8 mouse cellular contexts compared by ENCODE assay signal in the genomic region with DNA sequence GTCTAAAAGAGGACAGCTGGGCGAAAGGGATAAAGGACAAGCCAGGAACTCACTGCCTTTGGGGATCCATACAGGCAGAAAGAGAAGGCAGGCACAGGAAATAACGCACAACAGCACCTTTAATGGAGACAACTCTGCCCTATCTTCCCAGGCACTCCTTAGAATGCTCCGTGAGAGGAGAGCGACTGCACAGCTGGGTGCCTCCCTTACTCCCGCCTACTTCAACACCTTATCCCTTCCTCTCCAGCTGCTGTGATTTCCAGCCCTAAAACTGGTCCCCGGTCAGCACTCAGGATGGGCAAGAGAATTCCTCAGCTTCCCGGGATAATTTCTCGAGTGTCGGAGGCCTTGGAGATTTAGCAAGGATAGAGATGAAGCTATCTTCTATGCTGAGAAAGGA. TPM values are rescaled to one million over a fixed set of nuclear protein-coding genes. Genes with fewer than 3 reads are reported as not detected.
DNase-seq lines count a peak whose midpoint lies in the region; ATAC-seq and TF ChIP-seq lines count a peak whose summit lies in the region.

No protein-coding gene starts in this region.

- no peak overlapping the region for H3K4me2 ChIP-seq in heart, postnatal 0 days (ENCODE audit: low read depth, low read length)
- peak overlapping the region; percentile 36; the same call in 1 of the 2 replicates for H3K4me2 ChIP-seq in neural tube, embryonic 13.5 days
- peak overlapping the region; percentile 44; the same call in 1 of the 2 replicates for H3K4me2 ChIP-seq in stomach, embryonic 16.5 days (ENCODE audit: low read depth, low read length)

- no peak for TF ChIP-seq CTCF in heart, postnatal 0 days (IDR thresholded peaks at IDR 0.05; ENCODE audit: low read depth)

- no peak for TF ChIP-seq EP300 in heart, postnatal 0 days (IDR thresholded peaks at IDR 0.05; ENCODE audit: low read depth)

- H3K27ac ChIP-seq in heart, postnatal 0 days (ENCODE audit: low read depth) = no peak overlapping the region
- H3K27ac ChIP-seq in neural tube, embryonic 13.5 days (replicated peaks) = no peak overlapping the region
- no peak overlapping the region for H3K27ac ChIP-seq in limb, embryonic 10.5 days
- no peak overlapping the region for H3K27ac ChIP-seq in stomach, embryonic 16.5 days (ENCODE audit: low read length)

- no peak overlapping the region for H3K9ac ChIP-seq in heart, postnatal 0 days (replicated peaks; ENCODE audit: low read depth, low read length)
- no peak overlapping the region for H3K9ac ChIP-seq in neural tube, embryonic 13.5 days
- H3K9ac ChIP-seq in stomach, embryonic 16.5 days (ENCODE audit: low read length) = no peak overlapping the region

- peaks cover 18% of the 10 kb centered on the region for H3K27me3 ChIP-seq in heart, postnatal 0 days (ENCODE audit: control insufficient read depth, insufficient read depth, low read length)
- H3K27me3 ChIP-seq in neural tube, embryonic 13.5 days = peaks cover 39% of the 10 kb centered on the region
- H3K27me3 ChIP-seq in limb, embryonic 10.5 days (ENCODE audit: low read depth, poor library complexity, severe bottlenecking) = peaks cover 62% of the 10 kb centered on the region
- H3K27me3 ChIP-seq in stomach, embryonic 16.5 days (ENCODE audit: control insufficient read depth, insufficient read depth, low read length) = peaks cover 5% of the 10 kb centered on the region; the same call in 1 of the 2 replicates

- DNase-seq in heart, postnatal 0 days (ENCODE audit: low spot score) = no peak
- DNase-seq in heart, postnatal 36 days = no peak
- DNase-seq in neural tube, embryonic 10.5 days (ENCODE audit: extremely low spot score, low spot score) = no peak
- no peak for DNase-seq in limb, embryonic 10.5 days (ENCODE audit: low spot score)
- no peak for DNase-seq in cerebellum, adult 8-10 months
- DNase-seq in left cerebral cortex, postnatal 4 days = no peak

- H3K4me3 ChIP-seq in heart, postnatal 0 days (ENCODE audit: low read depth, low read length) = peak overlapping the region; percentile 20
- H3K4me3 ChIP-seq in neural tube, embryonic 13.5 days = peak overlapping the region; percentile 9; the same call in 1 of the 2 replicates
- peak overlapping the region; percentile 41 for H3K4me3 ChIP-seq in limb, embryonic 10.5 days
- H3K4me3 ChIP-seq in stomach, embryonic 16.5 days (replicated peaks; ENCODE audit: low read length) = no peak overlapping the region

- 0 out of 2 replicates have a peak, but pooled peaks cover 5% of the 10 kb centered on the region for H3K36me3 ChIP-seq in heart, postnatal 0 days (replicated peaks; ENCODE audit: control insufficient read depth, insufficient read depth, low read length)
- no peaks in the 10 kb centered on the region for H3K36me3 ChIP-seq in neural tube, embryonic 13.5 days
- peaks cover 4% of the 10 kb centered on the region for H3K36me3 ChIP-seq in limb, embryonic 10.5 days
- H3K36me3 ChIP-seq in stomach, embryonic 16.5 days (ENCODE audit: control insufficient read depth, insufficient read depth, low read length) = no peaks in the 10 kb centered on the region

- 32% methylated on average over 9 of the region's 9 CpGs for WGBS in heart, postnatal 0 days
- WGBS in neural tube, embryonic 13.5 days = 16% methylated on average over 9 of the region's 9 CpGs
- WGBS in limb, embryonic 10.5 days = 9% methylated on average over 9 of the region's 9 CpGs
- 30% methylated on average over 9 of the region's 9 CpGs for WGBS in stomach, embryonic 16.5 days

- H3K9me3 ChIP-seq in heart, postnatal 0 days (replicated peaks; ENCODE audit: control insufficient read depth, low read length) = no peaks in the 10 kb centered on the region
- no peaks in the 10 kb centered on the region for H3K9me3 ChIP-seq in neural tube, embryonic 13.5 days
- H3K9me3 ChIP-seq in limb, embryonic 10.5 days (replicated peaks) = no peaks in the 10 kb centered on the region
- no peaks in the 10 kb centered on the region for H3K9me3 ChIP-seq in stomach, embryonic 16.5 days (replicated peaks; ENCODE audit: control insufficient read depth, low read length)

- intact Hi-C loops in heart, postnatal 36 days (cut with DNase I) = no loop called here
- intact Hi-C loops in left cerebral cortex, postnatal 4 days (cut with DNase I) = no loop called here

- no peak for ATAC-seq in heart, postnatal 0 days (ENCODE audit: insufficient read depth, low read depth)
- no peak for ATAC-seq in neural tube, embryonic 13.5 days (ENCODE audit: low read depth)
- ATAC-seq in stomach, embryonic 16.5 days (ENCODE audit: insufficient read depth, low FRiP score) = no peak

- 0 out of 2 replicates have a peak, but pooled peaks cover 4% of the 10 kb centered on the region for H3K4me1 ChIP-seq in heart, postnatal 0 days (ENCODE audit: control insufficient read depth, insufficient read depth)
- peaks cover 36% of the 10 kb centered on the region for H3K4me1 ChIP-seq in neural tube, embryonic 13.5 days (replicated peaks)
- H3K4me1 ChIP-seq in limb, embryonic 10.5 days = peaks cover 19% of the 10 kb centered on the region
- H3K4me1 ChIP-seq in stomach, embryonic 16.5 days (ENCODE audit: control insufficient read depth, insufficient read depth, low read length) = peaks cover 26% of the 10 kb centered on the region; the same call in 1 of the 2 replicates

RNA-seq across cellular contexts. Expression of a gene that starts 8.9 kb away (rescaled TPM):
- total RNA-seq in heart, postnatal 0 days (2014; rRNA removed; ENCODE audit: low replicate concordance) = 62.9 and 84.8 TPM in 2 replicates
- polyA plus RNA-seq in heart, postnatal 0 days (2015; fragmentation: Nextera tagmentation; extraction: Ambion mirVana) = 7.1 and 7.8 TPM in 2 replicates
- total RNA-seq in heart, postnatal 36 days (2021) = 10 to 100 TPM; 85.1 to 86.2 TPM
- polyA plus RNA-seq in neural tube, embryonic 13.5 days (2015; fragmentation: Nextera tagmentation; extraction: Ambion mirVana) = 12.6 and 12.7 TPM in 2 replicates
- 7.7 and 8.9 TPM in 2 replicates for polyA plus RNA-seq in limb, embryonic 10.5 days (2016; fragmentation: Nextera tagmentation; extraction: Ambion mirVana)
- polyA plus RNA-seq in stomach, embryonic 16.5 days (2015; fragmentation: Nextera tagmentation; extraction: Ambion mirVana) = 9.2 and 10.4 TPM in 2 replicates
- total RNA-seq in left cerebral cortex, postnatal 4 days (2021) = 100 to 1,000 TPM; 103 to 108 TPM

RNA-seq across cellular contexts. Expression of a gene that starts 11.1 kb away (rescaled TPM):
- total RNA-seq in heart, postnatal 0 days (2014; rRNA removed; ENCODE audit: low replicate concordance) = 48.3 and 88.8 TPM in 2 replicates
- polyA plus RNA-seq in heart, postnatal 0 days (2015; fragmentation: Nextera tagmentation; extraction: Ambion mirVana) = 35.9 and 39.7 TPM in 2 replicates
- 10 to 100 TPM in 1 of 2 experiments, 1 to 10 TPM in 1; 9.7 to 12.8 TPM for total RNA-seq in heart, postnatal 36 days (2021)
- polyA plus RNA-seq in neural tube, embryonic 13.5 days (2015; fragmentation: Nextera tagmentation; extraction: Ambion mirVana) = 88.3 and 99.0 TPM in 2 replicates
- polyA plus RNA-seq in limb, embryonic 10.5 days (2016; fragmentation: Nextera tagmentation; extraction: Ambion mirVana) = 87.5 and 97.4 TPM in 2 replicates
- polyA plus RNA-seq in stomach, embryonic 16.5 days (2015; fragmentation: Nextera tagmentation; extraction: Ambion mirVana) = 73.0 and 78.4 TPM in 2 replicates
- total RNA-seq in left cerebral cortex, postnatal 4 days (2021) = 10 to 100 TPM; 57.3 to 59.2 TPM

RNA-seq across cellular contexts. Expression of a gene that starts 15.8 kb away (rescaled TPM):
- 15.3 and 31.9 TPM in 2 replicates for total RNA-seq in heart, postnatal 0 days (2014; rRNA removed; ENCODE audit: low replicate concordance)
- polyA plus RNA-seq in heart, postnatal 0 days (2015; fragmentation: Nextera tagmentation; extraction: Ambion mirVana) = 12.1 and 15.0 TPM in 2 replicates
- 1 to 10 TPM; 6.1 to 7.0 TPM for total RNA-seq in heart, postnatal 36 days (2021)
- 32.5 and 40.3 TPM in 2 replicates for polyA plus RNA-seq in neural tube, embryonic 13.5 days (2015; fragmentation: Nextera tagmentation; extraction: Ambion mirVana)
- polyA plus RNA-seq in limb, embryonic 10.5 days (2016; fragmentation: Nextera tagmentation; extraction: Ambion mirVana) = 40.8 and 47.4 TPM in 2 replicates
- 72.3 and 72.8 TPM in 2 replicates for polyA plus RNA-seq in stomach, embryonic 16.5 days (2015; fragmentation: Nextera tagmentation; extraction: Ambion mirVana)
- total RNA-seq in left cerebral cortex, postnatal 4 days (2021) = 10 to 100 TPM; 25.1 to 30.1 TPM

RNA-seq across cellular contexts. Expression of a gene that starts 16.1 kb away (rescaled TPM):
- 5.2 and 5.9 TPM in 2 replicates for total RNA-seq in heart, postnatal 0 days (2014; rRNA removed; ENCODE audit: low replicate concordance)
- 0.97 and 1.2 TPM in 2 replicates for polyA plus RNA-seq in heart, postnatal 0 days (2015; fragmentation: Nextera tagmentation; extraction: Ambion mirVana)
- total RNA-seq in heart, postnatal 36 days (2021) = 1 to 10 TPM; 5.7 to 6.2 TPM
- polyA plus RNA-seq in neural tube, embryonic 13.5 days (2015; fragmentation: Nextera tagmentation; extraction: Ambion mirVana) = 6.9 and 7.9 TPM in 2 replicates
- 1.7 and 3.4 TPM in 2 replicates for polyA plus RNA-seq in limb, embryonic 10.5 days (2016; fragmentation: Nextera tagmentation; extraction: Ambion mirVana)
- polyA plus RNA-seq in stomach, embryonic 16.5 days (2015; fragmentation: Nextera tagmentation; extraction: Ambion mirVana) = 3.6 and 4.8 TPM in 2 replicates
- total RNA-seq in left cerebral cortex, postnatal 4 days (2021) = 10 to 100 TPM; 25.2 to 31.6 TPM

RNA-seq across cellular contexts. Expression of a gene that starts 35.9 kb away (rescaled TPM):
- 95.1 and 107 TPM in 2 replicates for total RNA-seq in heart, postnatal 0 days (2014; rRNA removed; ENCODE audit: low replicate concordance)
- 63.6 and 65.5 TPM in 2 replicates for polyA plus RNA-seq in heart, postnatal 0 days (2015; fragmentation: Nextera tagmentation; extraction: Ambion mirVana)
- total RNA-seq in heart, postnatal 36 days (2021) = 10 to 100 TPM; 31.5 to 36.5 TPM
- 30.9 and 39.7 TPM in 2 replicates for polyA plus RNA-seq in neural tube, embryonic 13.5 days (2015; fragmentation: Nextera tagmentation; extraction: Ambion mirVana)
- 18.9 and 22.6 TPM in 2 replicates for polyA plus RNA-seq in limb, embryonic 10.5 days (2016; fragmentation: Nextera tagmentation; extraction: Ambion mirVana)
- polyA plus RNA-seq in stomach, embryonic 16.5 days (2015; fragmentation: Nextera tagmentation; extraction: Ambion mirVana) = 25.7 and 26.4 TPM in 2 replicates
- 10 to 100 TPM; 17.9 to 18.5 TPM for total RNA-seq in left cerebral cortex, postnatal 4 days (2021)
